Mouse (Mus musculus): Measurements from ENCODE around the gene Slc1a2. TPM values are rescaled to one million over a fixed set of nuclear protein-coding genes. Genes with fewer than 3 reads are reported as not detected.

Gene Slc1a2
- polyA plus RNA-seq, 1 experiment = 685 TPM

- 59% methylated on average over 6 of the region's 6 CpGs for WGBS
- H3K4me1 ChIP-seq (ENCODE audit: control insufficient read depth, insufficient read depth, low read length) = no peaks in the 10 kb centered on the region
- H3K27ac ChIP-seq (ENCODE audit: insufficient read depth, low read depth, low read length) = no peak overlapping the region
- H3K4me3 ChIP-seq (ENCODE audit: insufficient read depth, low read depth, low read length) = no peak overlapping the region
- TF ChIP-seq POLR2A (IDR thresholded peaks at IDR 0.05; ENCODE audit: insufficient read depth, low read depth, low read length) = no peak
- peak; percentile 63 for TF ChIP-seq CTCF (IDR thresholded peaks at IDR 0.05; ENCODE audit: insufficient read depth, low read depth, low read length)
Measured at GRCm38 (mm10) chr2:102675275-102675674, 16.8 kb downstream of the Slc1a2 start.

DNA sequence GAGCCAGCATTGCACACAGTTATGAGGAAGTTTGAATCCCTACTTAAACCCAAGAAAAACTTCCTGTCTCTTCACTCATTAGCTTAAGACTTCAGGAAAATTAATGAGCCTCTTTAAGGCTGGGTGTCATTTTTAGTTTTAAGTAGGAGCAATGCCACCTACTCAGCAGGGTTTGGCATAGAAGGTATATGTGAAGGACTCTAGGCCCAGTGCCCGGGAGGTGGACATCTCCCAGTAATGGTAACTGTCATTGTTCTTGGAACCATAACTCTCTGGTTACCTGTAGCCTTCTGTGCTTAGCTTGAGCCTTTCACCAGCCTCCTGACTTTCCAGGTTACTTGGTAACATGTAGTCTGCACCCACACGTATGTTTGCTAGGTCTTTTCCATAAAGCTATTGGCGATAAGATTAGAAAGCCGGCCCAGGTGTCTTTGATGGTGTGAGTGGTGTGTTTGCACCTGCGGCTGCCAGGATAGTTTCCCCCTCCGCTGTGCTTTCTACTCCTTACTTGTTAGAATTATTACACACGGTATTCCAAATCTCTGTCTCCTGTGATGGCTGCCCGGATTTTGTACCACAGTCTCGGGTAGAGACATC, 18.4 kb downstream of the Slc1a2 start:
- Histone ChIP-seq H3K4me3 (ENCODE audit: insufficient read depth, low read depth, low read length) (no peak overlapping the region), H3K4me1 (ENCODE audit: control insufficient read depth, insufficient read depth, low read length) (no peaks in the 10 kb centered on the region), H3K27ac (ENCODE audit: insufficient read depth, low read depth, low read length) (no peak overlapping the region)
- WGBS = 92% methylated on average over 9 of the region's 9 CpGs
- TF ChIP-seq POLR2A (IDR thresholded peaks at IDR 0.05; ENCODE audit: insufficient read depth, low read depth, low read length) = no peak
- TF ChIP-seq CTCF (IDR thresholded peaks at IDR 0.05; ENCODE audit: insufficient read depth, low read depth, low read length) = no peak

DNA sequence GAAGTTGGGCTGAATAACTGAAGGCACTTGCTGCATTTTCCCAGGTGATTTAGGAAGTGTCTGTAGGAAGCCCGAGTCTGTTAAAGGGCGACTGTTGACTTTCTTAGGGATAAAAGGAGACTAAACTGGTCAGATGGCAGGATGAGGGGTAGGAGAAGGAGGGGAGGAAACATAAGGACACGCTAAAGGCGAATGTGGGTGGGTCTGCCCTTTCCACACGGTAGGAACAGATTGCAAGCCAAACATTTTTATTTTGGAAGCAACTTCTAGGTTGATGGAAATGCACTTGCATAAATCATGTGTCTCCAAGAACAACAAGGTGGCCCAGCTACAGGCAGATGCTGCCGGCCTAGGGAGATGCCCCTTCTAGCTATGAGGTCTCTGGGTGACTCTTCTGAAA, 18.9 kb downstream of the Slc1a2 start:
- no peak overlapping the region for H3K27ac ChIP-seq (ENCODE audit: insufficient read depth, low read depth, low read length)

DNA sequence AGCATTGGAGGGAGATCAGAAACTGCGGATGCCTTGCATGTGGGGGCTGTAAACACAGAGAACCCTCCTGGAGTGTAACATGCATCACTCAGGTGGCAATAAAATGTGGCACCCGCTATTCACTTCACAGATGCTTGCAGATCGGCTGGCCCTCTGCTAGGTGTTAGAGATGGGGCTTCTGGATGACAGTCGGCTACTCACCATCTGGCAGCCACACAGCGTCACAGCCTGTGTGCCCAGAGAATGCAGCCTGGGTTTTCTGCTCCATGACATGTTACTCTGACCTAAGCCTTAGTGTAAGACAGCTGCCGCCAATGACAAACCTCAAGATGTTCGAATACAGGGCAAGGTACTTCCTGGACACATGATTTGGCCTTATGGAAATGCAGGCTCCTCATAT, 22.9 kb downstream of the Slc1a2 start:
- WGBS = 85% methylated on average over 7 of the region's 7 CpGs
- H3K27ac ChIP-seq (ENCODE audit: insufficient read depth, low read depth, low read length) = no peak overlapping the region
- H3K4me3 ChIP-seq (ENCODE audit: insufficient read depth, low read depth, low read length) = no peak overlapping the region
- H3K4me1 ChIP-seq (ENCODE audit: control insufficient read depth, insufficient read depth, low read length) = peaks cover 8% of the 10 kb centered on the region; the same call in 1 of the 2 replicates
- TF ChIP-seq POLR2A (IDR thresholded peaks at IDR 0.05; ENCODE audit: insufficient read depth, low read depth, low read length) (no peak), CTCF (IDR thresholded peaks at IDR 0.05; ENCODE audit: insufficient read depth, low read depth, low read length) (no peak)

More for the DNA sequence above, 18.9 kb downstream of the Slc1a2 start:
- H3K4me1 ChIP-seq (ENCODE audit: control insufficient read depth, insufficient read depth, low read length) = no peaks in the 10 kb centered on the region
- 81% methylated on average over 6 of the region's 6 CpGs for WGBS
- H3K4me3 ChIP-seq (ENCODE audit: insufficient read depth, low read depth, low read length) = no peak overlapping the region
- TF ChIP-seq POLR2A (IDR thresholded peaks at IDR 0.05; ENCODE audit: insufficient read depth, low read depth, low read length) = no peak

DNA sequence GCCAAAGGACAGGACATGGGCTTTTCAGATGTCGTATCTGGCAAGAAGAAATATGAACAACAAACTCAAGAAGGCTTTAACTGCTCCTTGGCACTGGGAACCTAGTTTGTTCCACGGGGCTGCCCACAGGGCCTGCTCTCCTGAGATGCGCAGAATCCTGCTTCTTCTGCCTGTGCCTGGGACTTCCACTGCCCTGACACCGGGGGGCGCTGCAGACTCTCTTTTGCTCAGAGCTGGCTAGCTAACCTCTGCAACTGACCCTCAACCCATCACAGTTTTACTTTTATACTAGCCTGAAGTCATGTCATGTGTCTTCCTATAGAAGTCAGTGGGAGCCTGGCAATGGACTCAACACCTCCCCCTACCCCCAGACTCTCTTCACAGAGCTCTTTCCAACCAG, 23.7 kb downstream of the Slc1a2 start:
- H3K4me1 ChIP-seq (ENCODE audit: control insufficient read depth, insufficient read depth, low read length) = peaks cover 8% of the 10 kb centered on the region; the same call in 1 of the 2 replicates
- TF ChIP-seq POLR2A (IDR thresholded peaks at IDR 0.05; ENCODE audit: insufficient read depth, low read depth, low read length) = no peak
- TF ChIP-seq CTCF (IDR thresholded peaks at IDR 0.05; ENCODE audit: insufficient read depth, low read depth, low read length) = peak; percentile 42; the same call in 1 of the 2 replicates
- no peak overlapping the region for H3K4me3 ChIP-seq (ENCODE audit: insufficient read depth, low read depth, low read length)
- no peak overlapping the region for H3K27ac ChIP-seq (ENCODE audit: insufficient read depth, low read depth, low read length)
- WGBS = 47% methylated on average over 5 of the region's 5 CpGs

DNA sequence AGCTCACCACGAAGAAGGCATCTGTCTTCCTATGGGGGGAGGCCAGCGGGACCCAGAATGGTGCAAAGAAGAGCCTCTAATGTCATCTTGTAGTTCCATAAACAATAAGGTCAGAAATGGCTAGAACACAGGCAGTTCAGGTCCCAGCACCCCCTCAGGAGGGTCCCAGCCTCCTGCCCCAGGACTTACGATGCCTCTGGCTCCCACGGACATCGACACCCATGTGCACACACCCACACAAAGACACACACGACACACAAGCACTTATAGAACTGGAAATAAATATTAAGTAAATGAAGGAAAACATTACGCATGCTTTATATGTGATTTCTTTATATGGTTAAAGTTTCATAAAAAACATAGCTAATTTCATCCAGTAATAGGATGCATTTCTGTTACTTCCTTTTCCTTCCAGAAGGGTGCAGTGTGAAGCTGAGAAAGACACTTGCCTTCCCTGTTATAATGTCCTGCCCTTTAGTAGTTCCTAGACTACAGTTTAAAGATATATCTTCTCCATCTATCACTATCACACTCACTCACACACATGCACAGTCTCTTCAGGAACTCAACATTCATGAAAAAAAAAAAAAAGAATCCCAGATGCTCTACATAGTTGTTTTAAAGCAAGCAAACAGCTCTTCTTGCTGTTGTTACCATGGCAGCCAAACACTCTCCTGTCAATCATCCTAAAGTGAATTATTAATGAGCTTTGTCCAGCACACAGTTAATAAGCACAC, 27.1 kb downstream of the Slc1a2 start:
- 78% methylated on average over 7 of the region's 7 CpGs for WGBS
- TF ChIP-seq POLR2A (IDR thresholded peaks at IDR 0.05; ENCODE audit: insufficient read depth, low read depth, low read length) (no peak), CTCF (IDR thresholded peaks at IDR 0.05; ENCODE audit: insufficient read depth, low read depth, low read length) (no peak)
- H3K4me1 ChIP-seq (ENCODE audit: control insufficient read depth, insufficient read depth, low read length) = peaks cover 12% of the 10 kb centered on the region
- no peak overlapping the region for H3K4me3 ChIP-seq (ENCODE audit: insufficient read depth, low read depth, low read length)
- no peak overlapping the region for H3K27ac ChIP-seq (ENCODE audit: insufficient read depth, low read depth, low read length)

DNA sequence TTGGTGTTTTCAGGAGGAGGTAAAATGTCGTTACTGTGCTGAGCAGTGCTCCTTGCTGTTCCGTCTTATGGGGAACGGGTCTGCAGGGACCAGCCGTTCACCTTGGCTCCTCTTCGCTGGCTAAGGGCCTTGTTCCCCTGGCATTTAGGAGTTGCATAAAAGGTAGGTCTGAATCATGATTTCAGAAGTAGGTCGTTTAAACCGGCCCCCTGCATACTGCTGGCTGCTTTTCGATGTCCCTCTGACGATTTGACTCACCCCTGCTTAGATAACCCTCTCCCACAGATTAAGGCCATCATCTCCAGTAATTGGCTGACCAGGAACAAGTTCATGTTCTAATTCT, 27.6 kb downstream of the Slc1a2 start:
- 57% methylated on average over 9 of the region's 9 CpGs for WGBS
- H3K4me3 ChIP-seq (ENCODE audit: insufficient read depth, low read depth, low read length) = no peak overlapping the region
- TF ChIP-seq POLR2A (IDR thresholded peaks at IDR 0.05; ENCODE audit: insufficient read depth, low read depth, low read length) = no peak
- TF ChIP-seq CTCF (IDR thresholded peaks at IDR 0.05; ENCODE audit: insufficient read depth, low read depth, low read length) = no peak
- H3K4me1 ChIP-seq (ENCODE audit: control insufficient read depth, insufficient read depth, low read length) = peaks cover 12% of the 10 kb centered on the region
- no peak overlapping the region for H3K27ac ChIP-seq (ENCODE audit: insufficient read depth, low read depth, low read length)

GRCm38 (mm10) chr2:102693556-102693955, 35.1 kb downstream of the Slc1a2 start:
- no peak for TF ChIP-seq CTCF (IDR thresholded peaks at IDR 0.05; ENCODE audit: insufficient read depth, low read depth, low read length)
- TF ChIP-seq POLR2A (IDR thresholded peaks at IDR 0.05; ENCODE audit: insufficient read depth, low read depth, low read length) = no peak
- no peak overlapping the region for H3K27ac ChIP-seq (ENCODE audit: insufficient read depth, low read depth, low read length)
- WGBS = 70% methylated on average over 7 of the region's 7 CpGs
- H3K4me1 ChIP-seq (ENCODE audit: control insufficient read depth, insufficient read depth, low read length) = peaks cover 3% of the 10 kb centered on the region
- no peak overlapping the region for H3K4me3 ChIP-seq (ENCODE audit: insufficient read depth, low read depth, low read length)

- Histone ChIP-seq H3K27ac (ENCODE audit: insufficient read depth, low read depth, low read length) (no peak overlapping the region), H3K4me1 (ENCODE audit: control insufficient read depth, insufficient read depth, low read length) (peaks cover 3% of the 10 kb centered on the region), H3K4me3 (ENCODE audit: insufficient read depth, low read depth, low read length) (no peak overlapping the region)
- 72% methylated on average over 4 of the region's 4 CpGs for WGBS
- TF ChIP-seq CTCF (IDR thresholded peaks at IDR 0.05; ENCODE audit: insufficient read depth, low read depth, low read length) (no peak), POLR2A (IDR thresholded peaks at IDR 0.05; ENCODE audit: insufficient read depth, low read depth, low read length) (no peak)
Measured at GRCm38 (mm10) chr2:102694750-102695149, 36.3 kb downstream of the Slc1a2 start.

Data from olfactory bulb, adult 2 months (tissue).